Mouse (Mus musculus): ENCODE measurements at regions not wholly inside any gene's neighbourhood (a gene's known extent, or its start where the extent isn't known, plus 50 kb on each side); places are given as distances from the start of the nearest gene placed in this dataset.

DNA sequence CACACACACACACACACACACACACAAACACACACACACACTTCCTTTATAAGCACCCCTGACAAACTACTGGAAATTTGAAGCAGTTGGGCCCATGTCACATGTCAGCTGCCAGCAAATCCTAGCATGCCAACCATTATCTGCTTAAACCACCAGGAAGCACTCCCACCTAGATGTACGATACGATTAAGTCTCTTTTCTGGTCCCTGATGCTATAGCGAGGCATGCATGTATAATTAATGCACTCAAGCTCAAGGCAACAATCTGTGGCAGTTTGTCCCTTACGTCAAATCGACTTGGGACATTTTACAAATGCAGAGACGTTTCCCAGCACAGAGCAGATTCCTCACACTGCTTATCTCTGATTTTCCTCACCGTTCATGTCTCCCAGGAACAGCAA, 673.2 kb downstream of the Sorcs1 start:
- no peak for TF ChIP-seq CTCF (IDR thresholded peaks at IDR 0.05)
- H3K4me3 ChIP-seq (ENCODE audit: low read depth, low read length): no peak overlapping the region

DNA sequence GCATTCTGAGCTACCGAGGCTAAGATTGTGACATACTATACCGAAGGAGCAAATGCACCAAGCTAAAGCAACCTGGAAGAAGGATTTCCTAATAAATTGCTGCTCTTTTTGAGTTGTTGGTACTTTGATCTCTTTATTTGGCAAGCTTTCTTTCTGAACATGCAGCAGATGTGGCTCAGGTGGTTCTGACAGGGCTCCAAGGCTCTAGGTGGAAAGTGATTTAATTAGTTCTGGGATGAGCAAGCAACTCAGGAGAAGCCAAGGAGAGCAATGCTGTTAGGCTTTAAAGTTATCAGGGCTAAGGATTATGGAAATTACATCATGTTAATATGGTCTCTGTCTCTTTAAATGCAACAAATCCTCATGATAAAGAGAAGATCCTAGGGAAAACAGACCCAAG, 692.6 kb downstream of the Sorcs1 start:
- no peak for ATAC-seq (ENCODE audit: low FRiP score)
- no peaks in the 10 kb centered on the region for H3K4me1 ChIP-seq (ENCODE audit: insufficient read depth, low read length)
- peak; percentile 59 for DNase-seq (ENCODE audit: low spot score)
- no peaks in the 10 kb centered on the region for H3K27me3 ChIP-seq (ENCODE audit: insufficient read depth, low read length)
- TF ChIP-seq CTCF (IDR thresholded peaks at IDR 0.05): no peak
- no peak overlapping the region for H3K4me3 ChIP-seq (ENCODE audit: low read depth, low read length)
- no peak overlapping the region for H3K9ac ChIP-seq (replicated peaks; ENCODE audit: low read length, poor library complexity, severe bottlenecking)
- H3K4me2 ChIP-seq (ENCODE audit: low read depth, low read length, poor library complexity, severe bottlenecking): no peak overlapping the region
- no peaks in the 10 kb centered on the region for H3K9me3 ChIP-seq (ENCODE audit: low read length)
- no peaks in the 10 kb centered on the region for H3K36me3 ChIP-seq (ENCODE audit: insufficient read depth, low read length)
- 53% methylated on average over 2 of the region's 2 CpGs for WGBS
- no peak overlapping the region for H3K27ac ChIP-seq (ENCODE audit: low read depth, low read length)

More for the DNA sequence above, 673.2 kb downstream of the Sorcs1 start:
- Histone ChIP-seq H3K27me3 (ENCODE audit: insufficient read depth, low read length) (no peaks in the 10 kb centered on the region), H3K9me3 (ENCODE audit: low read length) (no peaks in the 10 kb centered on the region), H3K4me1 (ENCODE audit: insufficient read depth, low read length) (0 out of 2 replicates have a peak, but pooled peaks cover 3% of the 10 kb centered on the region), H3K9ac (replicated peaks; ENCODE audit: low read length, poor library complexity, severe bottlenecking) (no peak overlapping the region), H3K4me2 (ENCODE audit: low read depth, low read length, poor library complexity, severe bottlenecking) (no peak overlapping the region), H3K27ac (ENCODE audit: low read depth, low read length) (no peak overlapping the region), H3K36me3 (ENCODE audit: insufficient read depth, low read length) (no peaks in the 10 kb centered on the region)
- DNase-seq (ENCODE audit: low spot score) (peak; percentile 12), ATAC-seq (ENCODE audit: low FRiP score) (no peak)
- 13% methylated on average over 7 of the region's 7 CpGs for WGBS

DNA sequence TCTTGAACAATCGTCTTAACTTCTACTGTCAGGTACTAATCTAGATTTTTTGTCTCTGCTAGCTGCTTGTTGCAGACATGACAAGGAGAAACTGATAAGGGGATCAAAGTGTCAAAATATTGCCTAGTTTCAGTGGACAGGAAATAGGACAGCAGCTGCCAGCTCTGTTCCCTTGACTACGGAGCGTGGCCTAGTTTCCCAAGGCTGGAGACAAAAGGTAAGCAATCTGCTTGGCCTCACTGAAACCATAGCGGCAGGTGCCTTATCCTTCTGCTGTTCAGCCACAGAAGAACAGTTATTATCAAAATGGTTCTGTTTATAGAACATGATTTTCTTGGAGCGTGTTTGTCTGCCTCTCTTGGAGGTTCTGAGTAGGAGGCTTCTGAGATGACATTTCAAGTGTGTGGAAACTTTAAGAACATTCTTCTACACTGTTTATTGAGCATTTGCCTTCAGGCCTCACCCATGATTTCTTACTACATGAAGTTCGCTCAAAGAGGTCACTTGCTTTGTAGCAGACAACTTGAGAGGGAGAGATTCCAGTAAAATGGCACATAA, 712.1 kb downstream of the Sorcs1 start:
- TF ChIP-seq CTCF (IDR thresholded peaks at IDR 0.05): no peak
- ATAC-seq (ENCODE audit: low FRiP score) (no peak), DNase-seq (ENCODE audit: low spot score) (peak; percentile 46)
- H3K4me1 ChIP-seq (ENCODE audit: insufficient read depth, low read length): no peaks in the 10 kb centered on the region
- H3K36me3 ChIP-seq (ENCODE audit: insufficient read depth, low read length): no peaks in the 10 kb centered on the region
- no peak overlapping the region for H3K4me3 ChIP-seq (ENCODE audit: low read depth, low read length)
- H3K9me3 ChIP-seq (ENCODE audit: low read length): no peaks in the 10 kb centered on the region
- H3K4me2 ChIP-seq (ENCODE audit: low read depth, low read length, poor library complexity, severe bottlenecking): no peak overlapping the region
- WGBS: 72% methylated on average over 6 of the region's 6 CpGs
- H3K27me3 ChIP-seq (ENCODE audit: insufficient read depth, low read length): no peaks in the 10 kb centered on the region
- H3K27ac ChIP-seq (ENCODE audit: low read depth, low read length): no peak overlapping the region
- H3K9ac ChIP-seq (replicated peaks; ENCODE audit: low read length, poor library complexity, severe bottlenecking): no peak overlapping the region

DNA sequence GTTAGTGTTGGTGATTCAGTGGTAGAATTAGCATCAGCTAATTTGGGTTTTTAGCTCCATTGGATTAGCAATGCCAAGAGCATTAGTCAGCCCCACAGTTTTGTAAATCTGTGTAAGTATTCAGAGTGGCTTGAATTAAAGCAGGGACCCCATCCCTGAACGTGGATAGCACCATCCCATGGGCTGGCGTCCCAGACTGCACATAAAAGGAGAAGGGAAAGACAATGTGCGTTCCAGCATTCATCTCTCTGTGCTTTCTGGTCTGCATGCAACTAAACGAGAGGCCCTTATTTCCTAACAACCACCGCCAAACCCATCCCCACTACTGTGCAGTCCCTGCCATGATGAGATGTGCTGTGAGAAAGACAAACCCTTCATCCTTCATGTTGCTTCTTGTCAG, 713.8 kb downstream of the Sorcs1 start:
- H3K4me2 ChIP-seq (ENCODE audit: low read depth, low read length, poor library complexity, severe bottlenecking): no peak overlapping the region

DNA sequence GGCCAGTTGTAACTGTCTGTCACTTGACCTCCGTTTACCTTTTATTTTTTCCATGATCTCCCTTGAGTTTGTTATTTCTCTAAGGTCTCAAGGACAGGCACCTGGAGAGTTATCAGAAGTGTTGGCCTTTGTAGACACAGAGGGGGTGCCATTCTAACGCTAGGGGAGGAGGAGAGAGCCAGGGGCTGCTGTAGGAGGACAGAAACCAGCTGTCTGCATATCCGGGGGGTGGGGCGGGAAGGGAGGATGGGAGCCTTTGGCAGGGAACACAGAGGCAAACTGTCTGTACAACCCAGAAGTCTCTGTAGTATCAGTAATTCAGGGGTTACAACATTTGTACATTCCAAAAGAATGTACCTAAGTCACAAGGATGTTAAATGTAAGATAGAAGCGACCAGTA, 719.9 kb downstream of the Sorcs1 start:
- ATAC-seq (ENCODE audit: low FRiP score) (no peak), DNase-seq (ENCODE audit: low spot score) (no peak)
- Histone ChIP-seq H3K36me3 (ENCODE audit: insufficient read depth, low read length) (no peaks in the 10 kb centered on the region), H3K27me3 (ENCODE audit: insufficient read depth, low read length) (no peaks in the 10 kb centered on the region), H3K4me3 (ENCODE audit: low read depth, low read length) (no peak overlapping the region), H3K27ac (ENCODE audit: low read depth, low read length) (no peak overlapping the region), H3K4me1 (ENCODE audit: insufficient read depth, low read length) (no peaks in the 10 kb centered on the region), H3K4me2 (ENCODE audit: low read depth, low read length, poor library complexity, severe bottlenecking) (no peak overlapping the region), H3K9me3 (ENCODE audit: low read length) (no peaks in the 10 kb centered on the region), H3K9ac (replicated peaks; ENCODE audit: low read length, poor library complexity, severe bottlenecking) (no peak overlapping the region)
- 73% methylated on average over 5 of the region's 5 CpGs for WGBS
- TF ChIP-seq CTCF (IDR thresholded peaks at IDR 0.05): no peak

More for the DNA sequence above, 713.8 kb downstream of the Sorcs1 start:
- WGBS: 61% methylated on average over 5 of the region's 5 CpGs
- ATAC-seq (ENCODE audit: low FRiP score): no peak
- no peaks in the 10 kb centered on the region for H3K36me3 ChIP-seq (ENCODE audit: insufficient read depth, low read length)
- no peaks in the 10 kb centered on the region for H3K4me1 ChIP-seq (ENCODE audit: insufficient read depth, low read length)
- no peak overlapping the region for H3K9ac ChIP-seq (replicated peaks; ENCODE audit: low read length, poor library complexity, severe bottlenecking)
- no peaks in the 10 kb centered on the region for H3K9me3 ChIP-seq (ENCODE audit: low read length)
- H3K27me3 ChIP-seq (ENCODE audit: insufficient read depth, low read length): no peaks in the 10 kb centered on the region
- TF ChIP-seq CTCF (IDR thresholded peaks at IDR 0.05): no peak
- no peak overlapping the region for H3K27ac ChIP-seq (ENCODE audit: low read depth, low read length)
- no peak for DNase-seq (ENCODE audit: low spot score)
- no peak overlapping the region for H3K4me3 ChIP-seq (ENCODE audit: low read depth, low read length)

DNA sequence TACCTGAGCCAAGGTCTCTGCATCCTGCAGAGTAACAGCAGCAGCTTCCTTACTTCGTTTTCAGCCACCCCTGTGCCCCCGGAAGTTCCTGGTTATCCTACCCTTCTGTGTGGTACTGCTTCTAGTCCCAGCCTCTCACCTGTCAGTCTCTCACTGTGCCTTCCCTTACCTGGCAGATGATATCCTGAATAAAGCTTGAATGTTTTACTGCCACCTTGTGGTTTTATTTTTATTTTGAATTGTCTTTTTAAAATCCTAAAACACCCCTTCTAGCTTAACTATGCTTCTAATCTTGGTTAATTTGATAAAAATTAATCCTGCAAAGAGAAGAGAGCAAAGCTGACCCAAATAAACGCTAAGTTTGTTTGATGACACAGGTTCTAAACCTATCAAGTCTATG, 747.2 kb downstream of the Sorcs1 start:
- ATAC-seq (ENCODE audit: low FRiP score) (no peak), DNase-seq (ENCODE audit: low spot score) (peak; percentile 52)
- H3K4me1 ChIP-seq (ENCODE audit: insufficient read depth, low read length): no peaks in the 10 kb centered on the region
- no peaks in the 10 kb centered on the region for H3K36me3 ChIP-seq (ENCODE audit: insufficient read depth, low read length)
- no peaks in the 10 kb centered on the region for H3K27me3 ChIP-seq (ENCODE audit: insufficient read depth, low read length)
- no peak overlapping the region for H3K9ac ChIP-seq (replicated peaks; ENCODE audit: low read length, poor library complexity, severe bottlenecking)
- 47% methylated on average over 3 of the region's 3 CpGs for WGBS
- peak; percentile 68 for TF ChIP-seq CTCF (IDR thresholded peaks at IDR 0.05)
- H3K9me3 ChIP-seq (ENCODE audit: low read length): no peaks in the 10 kb centered on the region
- no peak overlapping the region for H3K4me2 ChIP-seq (ENCODE audit: low read depth, low read length, poor library complexity, severe bottlenecking)
- H3K4me3 ChIP-seq (ENCODE audit: low read depth, low read length): no peak overlapping the region
- no peak overlapping the region for H3K27ac ChIP-seq (ENCODE audit: low read depth, low read length)
